Mouse (Mus musculus): Measurements from ENCODE around the gene Cnpy1. TPM values are rescaled to one million over a fixed set of nuclear protein-coding genes. Genes with fewer than 3 reads are reported as not detected.

The Cnpy1 gene
- total and polyA plus RNA-seq, 2 experiments = under 0.01 TPM; not detected in 1

DNA sequence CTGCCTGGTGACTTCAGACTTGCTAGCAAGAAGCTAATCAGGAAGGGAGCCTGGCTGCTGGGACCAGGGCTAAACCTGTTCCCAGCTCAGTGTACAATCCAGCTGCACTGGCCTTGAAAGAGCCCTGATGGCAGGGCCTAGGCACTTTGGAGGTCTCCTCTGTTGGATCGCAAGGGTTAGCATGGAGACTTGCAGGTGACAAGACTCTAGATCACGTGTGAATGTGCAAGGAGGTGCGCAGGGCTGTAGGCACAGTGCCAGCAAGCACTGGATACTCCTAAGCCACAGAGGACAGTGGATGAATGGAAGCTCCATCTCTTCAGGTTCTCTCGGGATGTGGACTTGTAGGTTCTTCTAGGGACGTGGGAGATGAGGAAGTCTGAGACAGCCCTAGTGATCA is 6.7 kb downstream of the Cnpy1 start:
- H3K27ac ChIP-seq (replicated peaks; ENCODE audit: insufficient read depth, low read depth, low read length) = no peak overlapping the region
- no peak for TF ChIP-seq CTCF (IDR thresholded peaks at IDR 0.05; ENCODE audit: low read depth, low read length)
- TF ChIP-seq POLR2A (IDR thresholded peaks at IDR 0.05; ENCODE audit: extremely low read depth, insufficient read depth, low read length) = no peak
- 77% methylated on average over 5 of the region's 5 CpGs for WGBS
- H3K79me2 ChIP-seq (ENCODE audit: control insufficient read depth, insufficient read depth, low read length) = no peaks in the 10 kb centered on the region
- H3K9ac ChIP-seq (ENCODE audit: low read depth, low read length) = no peak overlapping the region
- no peaks in the 10 kb centered on the region for H3K27me3 ChIP-seq (ENCODE audit: control insufficient read depth, insufficient read depth, low read length)
- no peaks in the 10 kb centered on the region for H3K4me1 ChIP-seq (ENCODE audit: control insufficient read depth, insufficient read depth, low read length)
- no peaks in the 10 kb centered on the region for H3K36me3 ChIP-seq (ENCODE audit: control insufficient read depth, insufficient read depth, low read length)
- no peak for DNase-seq (ENCODE audit: extremely low read depth, low read depth, low spot score)
- no peak overlapping the region for H3K4me3 ChIP-seq (ENCODE audit: insufficient read depth, low read depth, low read length)

DNA sequence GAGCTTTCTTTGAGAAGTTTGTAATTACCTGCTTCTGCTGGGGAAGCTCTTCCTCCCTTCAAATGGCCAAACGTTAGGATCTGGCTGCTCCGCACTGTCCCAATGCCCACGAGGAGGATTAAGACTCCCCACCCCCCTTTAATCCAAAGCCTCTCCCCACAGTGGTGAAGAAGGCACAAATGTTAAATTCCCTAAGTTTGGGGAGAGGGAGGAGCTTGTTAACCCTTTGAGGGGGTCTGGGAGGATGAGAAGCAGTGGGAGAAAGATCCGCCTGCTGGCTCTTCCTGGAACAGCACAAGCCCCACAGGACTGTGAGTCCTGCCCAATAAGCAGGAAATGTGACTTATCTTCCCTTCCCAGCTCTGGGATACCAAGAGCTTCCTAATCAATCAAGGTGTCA is 7.5 kb downstream of the Cnpy1 start:
- Histone ChIP-seq H3K4me3 (ENCODE audit: insufficient read depth, low read depth, low read length) (no peak overlapping the region), H3K36me3 (ENCODE audit: control insufficient read depth, insufficient read depth, low read length) (no peaks in the 10 kb centered on the region), H3K27ac (replicated peaks; ENCODE audit: insufficient read depth, low read depth, low read length) (no peak overlapping the region), H3K9ac (ENCODE audit: low read depth, low read length) (no peak overlapping the region), H3K4me1 (ENCODE audit: control insufficient read depth, insufficient read depth, low read length) (no peaks in the 10 kb centered on the region), H3K27me3 (ENCODE audit: control insufficient read depth, insufficient read depth, low read length) (no peaks in the 10 kb centered on the region), H3K79me2 (ENCODE audit: control insufficient read depth, insufficient read depth, low read length) (no peaks in the 10 kb centered on the region)
- TF ChIP-seq POLR2A (IDR thresholded peaks at IDR 0.05; ENCODE audit: extremely low read depth, insufficient read depth, low read length) (no peak), CTCF (IDR thresholded peaks at IDR 0.05; ENCODE audit: low read depth, low read length) (no peak)
- no peak for DNase-seq (ENCODE audit: extremely low read depth, low read depth, low spot score)
- WGBS = 46% methylated on average over 4 of the region's 4 CpGs

DNA sequence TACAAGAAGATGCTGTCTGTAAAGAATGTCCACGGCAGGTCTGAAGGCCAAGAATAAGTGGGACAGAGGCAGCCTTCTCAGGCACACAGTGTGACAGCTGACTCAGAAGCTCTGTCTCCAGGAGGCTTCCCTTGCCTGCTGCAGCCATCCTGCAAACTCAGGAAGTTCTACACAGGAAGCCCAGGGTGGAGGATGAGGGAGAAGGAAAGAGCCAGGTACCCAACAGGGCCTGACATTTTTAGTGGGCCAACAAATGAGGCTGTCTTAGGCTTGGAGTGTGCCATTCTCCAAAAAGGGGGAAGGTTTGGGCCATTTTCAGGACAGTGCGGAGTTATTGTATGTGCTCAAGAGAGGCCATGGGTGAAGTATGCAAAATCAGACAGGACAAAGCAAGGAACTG is 7.9 kb downstream of the Cnpy1 start:
- DNase-seq (ENCODE audit: extremely low read depth, low read depth, low spot score) = no peak
- Histone ChIP-seq H3K4me3 (ENCODE audit: insufficient read depth, low read depth, low read length) (no peak overlapping the region), H3K36me3 (ENCODE audit: control insufficient read depth, insufficient read depth, low read length) (no peaks in the 10 kb centered on the region), H3K27ac (replicated peaks; ENCODE audit: insufficient read depth, low read depth, low read length) (no peak overlapping the region), H3K4me1 (ENCODE audit: control insufficient read depth, insufficient read depth, low read length) (no peaks in the 10 kb centered on the region), H3K9ac (ENCODE audit: low read depth, low read length) (no peak overlapping the region), H3K79me2 (ENCODE audit: control insufficient read depth, insufficient read depth, low read length) (no peaks in the 10 kb centered on the region), H3K27me3 (ENCODE audit: control insufficient read depth, insufficient read depth, low read length) (no peaks in the 10 kb centered on the region)
- TF ChIP-seq POLR2A (IDR thresholded peaks at IDR 0.05; ENCODE audit: extremely low read depth, insufficient read depth, low read length) = no peak
- no peak for TF ChIP-seq CTCF (IDR thresholded peaks at IDR 0.05; ENCODE audit: low read depth, low read length)
- 94% methylated on average over 2 of the region's 2 CpGs for WGBS

DNA sequence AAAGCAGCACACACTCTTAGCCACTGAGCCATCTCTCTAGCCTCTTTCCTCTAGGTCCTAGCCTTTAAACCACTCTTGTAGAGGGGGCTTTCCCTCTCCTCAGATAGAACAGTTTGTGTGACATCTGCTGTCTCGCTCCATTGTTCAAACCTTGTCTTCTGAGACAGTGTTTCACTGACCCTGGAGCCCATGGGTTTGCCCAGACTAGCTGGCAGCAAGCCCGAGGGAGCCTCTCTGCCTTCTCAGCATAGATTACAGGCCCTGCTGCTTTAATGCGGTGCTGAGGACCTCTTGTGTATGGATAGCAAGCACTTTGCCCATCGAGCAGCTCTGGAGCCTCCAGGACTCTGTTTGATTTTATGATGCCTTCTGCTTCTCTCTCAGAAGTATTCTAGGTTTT is 8.6 kb downstream of the Cnpy1 start:
- H3K4me1 ChIP-seq (ENCODE audit: control insufficient read depth, insufficient read depth, low read length) = no peaks in the 10 kb centered on the region
- DNase-seq (ENCODE audit: extremely low read depth, low read depth, low spot score) = no peak
- no peaks in the 10 kb centered on the region for H3K27me3 ChIP-seq (ENCODE audit: control insufficient read depth, insufficient read depth, low read length)
- no peak overlapping the region for H3K9ac ChIP-seq (ENCODE audit: low read depth, low read length)
- WGBS = 59% methylated on average over 4 of the region's 4 CpGs
- TF ChIP-seq CTCF (IDR thresholded peaks at IDR 0.05; ENCODE audit: low read depth, low read length) (no peak), POLR2A (IDR thresholded peaks at IDR 0.05; ENCODE audit: extremely low read depth, insufficient read depth, low read length) (no peak)
- H3K4me3 ChIP-seq (ENCODE audit: insufficient read depth, low read depth, low read length) = no peak overlapping the region
- no peak overlapping the region for H3K27ac ChIP-seq (replicated peaks; ENCODE audit: insufficient read depth, low read depth, low read length)
- no peaks in the 10 kb centered on the region for H3K79me2 ChIP-seq (ENCODE audit: control insufficient read depth, insufficient read depth, low read length)
- H3K36me3 ChIP-seq (ENCODE audit: control insufficient read depth, insufficient read depth, low read length) = no peaks in the 10 kb centered on the region

DNA sequence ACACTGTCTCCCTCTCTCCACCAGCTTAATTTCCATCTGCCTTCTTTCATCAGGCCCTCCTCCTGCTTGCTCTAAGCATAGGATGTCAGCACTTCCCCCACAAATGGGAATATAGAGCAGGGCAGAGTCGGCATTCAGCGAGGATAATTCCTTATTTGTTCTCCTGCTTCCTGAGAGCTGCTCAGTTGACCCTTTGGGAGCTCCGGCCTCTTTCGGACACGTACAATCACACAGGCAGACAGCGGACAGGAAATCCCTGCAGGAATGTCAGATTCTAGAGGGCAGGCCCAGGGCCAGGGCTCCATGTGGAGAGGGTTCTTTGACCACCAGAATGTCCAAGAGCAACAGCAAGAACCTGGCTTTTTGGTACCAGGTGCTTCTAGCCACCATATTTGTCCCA is 9.5 kb downstream of the Cnpy1 start:
- TF ChIP-seq CTCF (IDR thresholded peaks at IDR 0.05; ENCODE audit: low read depth, low read length) = no peak
- TF ChIP-seq POLR2A (IDR thresholded peaks at IDR 0.05; ENCODE audit: extremely low read depth, insufficient read depth, low read length) = no peak
- H3K9ac ChIP-seq (ENCODE audit: low read depth, low read length) = no peak overlapping the region
- no peak overlapping the region for H3K4me3 ChIP-seq (ENCODE audit: insufficient read depth, low read depth, low read length)
- H3K27me3 ChIP-seq (ENCODE audit: control insufficient read depth, insufficient read depth, low read length) = no peaks in the 10 kb centered on the region
- no peaks in the 10 kb centered on the region for H3K79me2 ChIP-seq (ENCODE audit: control insufficient read depth, insufficient read depth, low read length)
- H3K4me1 ChIP-seq (ENCODE audit: control insufficient read depth, insufficient read depth, low read length) = no peaks in the 10 kb centered on the region
- WGBS = 56% methylated on average over 6 of the region's 6 CpGs
- no peak overlapping the region for H3K27ac ChIP-seq (replicated peaks; ENCODE audit: insufficient read depth, low read depth, low read length)
- DNase-seq (ENCODE audit: extremely low read depth, low read depth, low spot score) = no peak
- no peaks in the 10 kb centered on the region for H3K36me3 ChIP-seq (ENCODE audit: control insufficient read depth, insufficient read depth, low read length)

DNA sequence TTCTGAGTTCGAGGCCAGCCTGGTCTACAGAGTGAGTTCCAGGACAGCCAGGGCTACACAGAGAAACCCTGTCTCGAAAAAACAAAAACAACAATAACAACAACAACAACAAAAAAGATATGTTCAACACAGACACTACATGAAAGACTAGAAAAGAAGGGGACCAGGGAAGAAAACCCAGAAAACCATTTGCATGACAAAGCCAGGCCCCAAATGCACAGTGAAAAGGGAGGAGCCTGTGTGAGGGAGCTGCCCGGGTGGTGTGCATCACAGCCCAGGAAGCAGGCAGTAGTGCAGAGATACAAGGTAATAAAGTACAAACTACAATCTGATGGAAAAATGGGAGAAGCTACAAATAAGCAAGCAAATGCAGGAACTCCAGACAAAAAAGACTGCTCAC is 13.5 kb downstream of the Cnpy1 start:
- no peak for TF ChIP-seq POLR2A (IDR thresholded peaks at IDR 0.05; ENCODE audit: extremely low read depth, insufficient read depth, low read length)
- TF ChIP-seq CTCF (IDR thresholded peaks at IDR 0.05; ENCODE audit: low read depth, low read length) = no peak
- no peak overlapping the region for H3K4me3 ChIP-seq (ENCODE audit: insufficient read depth, low read depth, low read length)
- DNase-seq (ENCODE audit: extremely low read depth, low read depth, low spot score) = no peak
- H3K36me3 ChIP-seq (ENCODE audit: control insufficient read depth, insufficient read depth, low read length) = no peaks in the 10 kb centered on the region
- no peaks in the 10 kb centered on the region for H3K79me2 ChIP-seq (ENCODE audit: control insufficient read depth, insufficient read depth, low read length)
- H3K9ac ChIP-seq (ENCODE audit: low read depth, low read length) = no peak overlapping the region
- no peaks in the 10 kb centered on the region for H3K4me1 ChIP-seq (ENCODE audit: control insufficient read depth, insufficient read depth, low read length)
- WGBS = 67% methylated on average over 3 of the region's 3 CpGs
- peaks cover 3% of the 10 kb centered on the region; the same call in 1 of the 2 replicates for H3K27me3 ChIP-seq (ENCODE audit: control insufficient read depth, insufficient read depth, low read length)
- no peak overlapping the region for H3K27ac ChIP-seq (replicated peaks; ENCODE audit: insufficient read depth, low read depth, low read length)
